Mouse (Mus musculus): Measurements from ENCODE around the gene Tmem214.

- no peak for TF ChIP-seq CTCF (conservative IDR thresholded peaks at IDR 0.05; ENCODE audit: insufficient read depth, insufficient read length, low read depth, low read length)
- TF ChIP-seq POLR2A (IDR thresholded peaks at IDR 0.05; ENCODE audit: low read depth, low read length) = no peak
These were observed 34.0 kb downstream of the Tmem214 start for GRCm38 (mm10) chr5:30901860-30902259.
